Mouse (Mus musculus) lung, adult 18-20 months (tissue): ENCODE data around the gene Zfp638.
"Not testable (repeated sequence)": the region's sequence is repeated elsewhere in the genome, so short reads cannot be mapped to it uniquely, and the experiment has no call there.

Experiments used
- DNase-seq, 2 experiments: peaks; one replicate each; pipeline ENCODE4 v3.0.0; 2022; ENCODE audit warnings: mixed read lengths in 2 of 2

Zfp638 gene

DNA sequence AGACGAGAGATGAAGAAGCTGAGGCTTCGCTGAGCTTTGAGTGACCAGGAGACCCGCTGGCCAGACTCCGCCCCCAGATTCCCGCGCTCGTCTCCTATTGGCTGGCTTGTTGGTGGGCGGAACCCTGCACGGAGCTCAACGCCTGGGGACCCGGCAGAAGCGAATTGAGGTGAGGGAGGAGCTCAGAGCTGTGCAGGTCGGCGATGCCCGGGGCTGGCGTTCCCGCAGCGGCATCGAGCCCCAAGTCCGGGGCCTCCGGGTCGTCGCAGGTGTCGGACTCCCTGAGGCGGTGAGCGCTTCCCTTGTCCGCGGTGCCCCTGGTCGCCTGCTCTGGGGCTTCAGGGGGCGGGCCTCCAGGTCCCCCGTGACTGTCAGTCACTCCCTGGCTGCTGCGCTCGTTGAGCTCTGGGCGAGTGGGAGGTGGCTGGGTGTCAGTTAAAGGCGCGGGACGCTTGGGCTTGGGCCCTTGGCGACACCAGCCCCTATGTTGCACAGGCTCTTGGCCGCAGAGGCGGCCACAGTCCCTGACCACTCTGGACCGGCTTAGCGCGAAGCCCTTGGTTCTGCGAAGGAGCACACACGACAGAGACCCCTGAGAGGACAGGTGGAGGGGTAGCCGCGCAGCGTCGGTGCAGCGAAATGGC, at the start of gene Zfp638:
TSS of gene Zfp638 (plus strand) at position 156 of the 644 bp plus-strand sequence.
- peak; percentile 93 to 94 for DNase-seq

DNA sequence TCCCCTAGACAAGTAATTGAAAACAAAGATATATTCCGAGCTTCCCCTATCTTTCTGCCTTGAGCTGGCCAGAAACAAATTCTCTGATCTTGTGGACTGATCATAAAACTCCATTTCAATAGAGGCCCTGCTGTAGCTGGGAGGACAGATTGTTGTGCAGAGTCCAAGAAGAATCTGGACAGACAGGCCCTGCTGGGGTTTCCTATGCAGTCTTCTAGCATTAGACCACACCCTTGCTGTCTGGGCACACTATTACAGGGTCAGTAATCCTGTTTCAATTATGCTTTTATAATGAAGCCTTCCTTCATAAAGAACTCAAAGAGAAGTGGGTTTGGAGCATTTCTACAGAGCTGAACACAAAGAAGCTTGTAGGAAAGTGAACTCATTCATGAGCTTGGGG, 47.9 kb upstream of the Zfp638 start:
- DNase-seq = no peak

DNA sequence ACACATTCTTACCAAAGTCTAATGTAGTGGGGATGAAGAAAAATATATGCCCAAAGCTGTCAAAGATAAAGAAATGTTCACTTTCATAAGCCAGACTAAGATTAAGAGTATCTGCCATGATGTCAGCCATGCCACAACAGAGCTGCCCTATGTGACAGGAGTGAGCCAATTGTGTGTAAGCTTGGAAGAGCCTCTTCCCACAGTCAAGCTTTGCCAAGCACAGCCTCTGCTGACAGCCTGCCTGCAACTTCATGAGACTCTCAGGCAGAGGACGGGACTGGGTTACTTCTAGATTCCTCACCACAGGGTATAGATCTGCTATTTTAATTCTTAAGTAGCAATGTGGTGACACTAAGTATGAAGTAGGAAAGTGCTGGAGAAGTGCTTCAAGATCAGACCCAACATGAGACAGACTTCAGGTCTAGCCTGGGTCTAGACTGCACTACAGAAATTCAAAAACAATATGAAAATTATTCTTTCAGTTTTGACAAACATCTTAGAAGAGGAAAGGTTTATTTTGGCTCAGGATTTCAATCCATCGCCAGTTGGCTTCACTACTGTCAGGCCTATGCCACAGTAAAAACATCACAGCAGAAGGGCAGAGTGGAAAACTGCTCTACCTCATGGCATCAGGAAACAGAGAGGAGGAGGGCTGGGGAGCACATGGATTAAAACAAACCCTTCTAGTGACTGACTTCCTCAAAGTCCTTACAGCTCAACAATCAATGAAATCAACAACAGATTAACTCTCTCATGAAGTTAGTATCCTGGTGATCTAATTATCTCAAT, 46.0 kb upstream of the Zfp638 start:
- no peak for DNase-seq

GRCm38 (mm10) chr6:83821856-83822255, 45.1 kb upstream of the Zfp638 start:
- DNase-seq = no peak

DNA sequence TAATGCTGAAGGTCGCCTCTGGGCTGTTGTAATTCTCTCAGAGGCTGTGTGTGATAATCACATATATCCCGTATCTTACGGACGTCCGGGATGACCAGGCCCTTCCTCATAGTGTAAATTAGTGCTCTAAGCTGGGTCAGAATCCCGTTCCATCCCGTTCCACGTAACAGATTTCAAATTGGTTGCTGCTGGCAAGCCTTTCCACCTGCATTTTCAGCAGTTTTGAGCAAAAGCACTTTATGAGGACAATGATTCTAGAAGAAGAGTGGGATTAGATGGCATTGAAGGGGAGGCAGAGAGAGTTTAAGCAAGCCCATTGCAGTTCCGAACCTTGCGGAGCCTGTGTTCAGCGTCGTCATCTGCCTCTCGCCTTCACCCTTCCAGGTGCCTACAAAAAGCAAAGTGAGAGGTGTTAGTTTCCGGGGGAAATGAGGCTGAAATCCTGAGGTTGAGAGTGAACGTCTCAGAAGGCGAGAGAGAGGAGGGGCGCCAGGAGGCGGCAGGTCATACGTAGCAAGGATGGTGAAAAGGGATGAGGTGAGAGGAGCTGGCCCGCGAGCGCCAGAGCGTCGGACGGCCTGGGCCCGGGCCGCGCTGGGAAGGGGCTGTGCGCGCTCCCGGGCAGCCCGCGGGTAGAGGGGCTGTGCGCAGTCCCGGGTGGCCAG, 35.8 kb upstream of the Zfp638 start:
- no peak for DNase-seq

GRCm38 (mm10) chr6:83831606-83832123, 35.2 kb upstream of the Zfp638 start, which contains the start of gene Paip2b:
Gene Paip2b (minus strand): TSS chr6:83831741.
- peak; percentile 99 for DNase-seq

GRCm38 (mm10) chr6:83832393-83832792, 34.5 kb upstream of the Zfp638 start:
- not testable (repeated sequence) for DNase-seq

DNA sequence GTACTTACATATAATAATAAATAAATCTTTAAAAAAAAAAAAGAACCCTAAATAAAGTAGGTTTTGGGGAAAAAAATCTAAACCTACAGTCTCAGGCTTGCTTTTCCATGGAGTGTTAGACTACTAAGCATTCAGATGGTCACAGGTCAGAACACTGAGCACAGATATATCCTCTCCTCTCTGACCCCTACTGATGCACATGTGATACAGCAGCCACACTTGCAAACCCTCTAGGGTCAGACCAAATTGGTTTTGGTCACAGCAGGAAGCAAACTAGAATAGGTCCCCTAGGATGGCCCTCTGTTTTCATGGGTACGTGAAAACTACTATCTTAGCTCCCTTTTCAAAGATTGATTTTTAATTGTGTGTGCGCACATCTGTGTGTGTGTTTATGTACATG, 30.1 kb upstream of the Zfp638 start:
- DNase-seq = no peak

DNA sequence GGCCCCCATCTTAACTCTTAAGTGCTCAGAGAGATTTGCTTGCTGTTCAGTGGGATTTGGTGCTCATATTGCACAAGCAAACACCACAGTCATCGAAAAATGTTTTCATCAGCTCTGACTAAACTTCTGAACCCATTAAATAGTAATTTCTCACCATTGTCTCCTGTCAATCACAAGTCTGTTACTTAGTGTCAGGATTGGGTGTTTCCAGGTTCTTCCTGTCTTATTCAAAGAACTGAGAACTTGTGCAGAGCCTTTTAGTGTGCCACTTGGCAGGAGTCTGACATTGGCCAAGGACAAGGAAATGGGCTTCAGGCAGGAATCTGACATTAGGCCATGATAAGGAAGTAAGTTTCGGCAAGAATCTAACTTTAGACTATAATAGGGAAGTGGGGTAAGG, 28.9 kb upstream of the Zfp638 start:
- no peak for DNase-seq

DNA sequence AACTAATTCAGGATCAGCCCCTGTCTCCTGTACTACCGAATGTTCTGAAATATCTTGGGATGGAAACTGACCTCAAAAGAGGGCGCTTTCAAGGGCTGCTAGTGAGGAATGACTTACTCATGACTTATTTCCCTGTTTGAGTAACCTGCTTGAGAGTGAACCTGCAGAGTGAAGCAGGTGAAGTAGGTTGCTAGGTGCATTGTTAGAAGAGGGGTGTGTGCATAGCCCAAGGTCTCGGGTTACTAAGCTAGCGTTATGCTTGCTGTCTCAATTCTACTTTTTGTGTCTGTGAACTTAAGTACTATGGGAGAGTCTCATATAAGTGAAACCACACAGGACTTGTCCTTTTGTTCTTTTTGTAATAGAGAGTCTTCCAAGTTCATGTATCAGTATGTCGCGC, 26.8 kb upstream of the Zfp638 start:
- peak in 1 of 2 experiments; percentile 34 for DNase-seq

DNA sequence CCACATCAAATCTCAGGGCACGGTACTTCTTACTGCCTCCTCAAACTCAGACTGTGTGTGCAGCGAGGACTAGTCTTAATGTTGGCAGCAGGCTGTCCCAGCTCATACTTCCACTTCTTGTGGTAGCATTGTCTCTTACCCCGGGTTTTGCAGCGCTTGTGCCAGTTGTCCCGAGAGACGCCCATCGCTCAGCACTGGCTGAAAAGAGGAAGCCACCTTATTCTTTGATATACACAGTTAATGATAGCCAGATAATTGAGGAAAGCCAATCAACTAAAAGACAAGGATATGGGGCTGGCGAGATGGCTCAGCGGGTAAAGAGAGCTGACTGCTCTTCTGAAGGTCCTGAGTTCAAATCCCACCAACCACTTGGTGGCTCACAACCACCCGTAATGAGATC, 22.0 kb upstream of the Zfp638 start:
- no peak for DNase-seq

- no peak for DNase-seq
Observed at GRCm38 (mm10) chr6:83846141-83846540, 20.8 kb upstream of the Zfp638 start.

GRCm38 (mm10) chr6:83849446-83849845, 17.5 kb upstream of the Zfp638 start:
- no peak for DNase-seq

- no peak for DNase-seq
Observed at GRCm38 (mm10) chr6:83857476-83857875, 9.4 kb upstream of the Zfp638 start.

- DNase-seq = no peak
Observed at GRCm38 (mm10) chr6:83860033-83860432, 6.9 kb upstream of the Zfp638 start.

DNA sequence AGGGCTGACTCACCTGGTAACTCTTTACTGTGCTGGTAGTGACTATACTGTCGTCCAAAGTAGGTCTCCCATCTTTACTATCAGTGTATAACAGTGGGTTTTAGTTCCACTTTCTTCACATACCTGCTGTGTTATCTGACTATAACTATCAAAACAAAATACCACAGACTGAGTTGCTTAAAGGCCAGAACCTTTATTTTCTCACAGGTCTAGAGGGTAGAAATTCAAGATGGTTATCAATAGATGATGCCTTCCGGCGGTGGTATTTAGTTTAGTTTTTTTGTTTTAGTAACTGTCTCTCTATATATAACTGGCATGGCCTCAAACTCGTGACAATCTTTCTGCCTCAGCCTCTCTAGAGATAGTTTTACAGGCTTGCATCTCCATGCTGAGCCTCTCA, 3.4 kb upstream of the Zfp638 start:
- DNase-seq = no peak

DNA sequence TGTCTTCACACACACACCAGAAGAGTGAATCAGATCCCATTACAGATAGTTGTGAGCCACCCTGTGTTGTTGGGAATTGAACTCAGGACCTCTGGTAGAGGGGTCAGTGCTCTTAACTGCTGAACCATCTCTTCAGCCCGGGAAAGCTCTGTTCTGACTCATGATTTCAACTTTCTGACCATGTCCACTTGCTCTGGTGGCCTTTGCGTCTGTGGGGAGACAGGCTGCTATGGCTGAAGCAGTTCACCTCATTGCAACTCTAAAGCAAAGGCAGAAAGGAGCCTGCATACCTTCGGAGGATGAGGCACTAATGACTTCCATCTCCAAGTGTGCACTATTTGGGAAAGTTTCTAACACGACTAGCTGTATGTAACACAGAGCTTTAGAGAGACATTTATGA, 486 bp upstream of the Zfp638 start:
- no peak for DNase-seq

- DNase-seq = peak; percentile 60 to 73
Observed at GRCm38 (mm10) chr6:83867598-83868585, 983 bp downstream of the Zfp638 start.

DNA sequence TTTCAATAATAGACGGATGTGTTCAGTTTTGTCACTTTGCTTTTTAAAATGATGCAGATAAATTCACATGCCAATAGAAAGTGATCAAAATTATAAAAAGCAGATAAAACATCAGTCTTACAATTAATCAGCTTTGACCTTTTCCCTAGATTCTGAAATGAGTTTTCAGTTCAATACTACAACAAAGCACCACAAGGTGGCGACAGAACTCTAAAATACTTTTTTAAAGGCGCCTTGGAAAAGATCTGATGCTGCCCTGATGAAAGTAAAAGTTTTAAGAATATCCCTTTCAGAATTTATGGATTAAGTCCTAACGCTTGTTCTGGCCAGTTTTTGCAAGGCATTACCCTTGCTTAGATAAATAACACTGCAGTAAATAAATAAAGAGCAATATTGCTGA, 12.9 kb downstream of the Zfp638 start:
- peak in 1 of 2 experiments; percentile 36 for DNase-seq

DNA sequence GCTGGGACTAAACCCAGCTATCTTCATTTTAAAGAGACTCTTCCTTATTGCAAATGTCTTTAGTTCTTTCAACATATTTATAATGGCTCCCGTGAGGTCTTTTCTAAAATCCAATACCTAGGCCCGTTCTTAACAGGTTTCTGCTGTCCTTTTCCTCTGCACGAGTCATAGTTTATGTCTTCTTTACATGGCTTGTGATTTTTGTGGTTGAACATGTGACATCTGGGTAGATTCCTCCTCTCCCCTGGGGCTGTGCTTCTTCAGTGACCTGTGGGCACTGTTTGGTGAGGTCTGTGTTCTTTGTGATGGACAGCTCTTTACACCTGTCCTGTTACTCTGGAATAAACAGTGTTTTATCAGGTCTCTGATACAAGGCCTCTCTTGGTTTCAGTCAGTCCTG, 19.9 kb downstream of the Zfp638 start:
- no peak for DNase-seq

DNA sequence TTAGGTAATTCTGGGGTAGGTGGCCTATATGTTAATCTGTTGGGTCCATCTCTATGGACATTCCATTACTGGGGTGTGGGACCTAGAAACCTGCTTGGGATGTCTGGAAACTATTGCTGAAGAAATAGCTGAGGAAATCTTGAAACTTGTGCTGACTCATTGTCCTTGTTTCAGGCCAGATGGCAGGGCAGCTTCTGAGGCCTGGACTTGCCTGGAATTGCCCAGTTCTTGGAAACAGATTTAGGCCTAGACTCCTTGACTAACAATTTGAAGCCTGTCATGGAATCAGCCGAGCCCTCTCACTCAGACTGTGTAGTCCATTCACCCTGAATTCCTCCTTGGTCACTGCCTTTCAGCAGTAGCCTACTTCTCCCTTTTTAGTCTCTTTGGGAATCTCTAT, 21.9 kb downstream of the Zfp638 start:
- no peak for DNase-seq

- no peak for DNase-seq
Observed at GRCm38 (mm10) chr6:83890281-83891015, 23.5 kb downstream of the Zfp638 start.
